Mouse (Mus musculus): Measurements from ENCODE around the gene Klra5.
"Not testable (repeated sequence)": the region's sequence is repeated elsewhere in the genome, so short reads cannot be mapped to it uniquely, and the experiment has no call there.

Klra5 gene

DNA sequence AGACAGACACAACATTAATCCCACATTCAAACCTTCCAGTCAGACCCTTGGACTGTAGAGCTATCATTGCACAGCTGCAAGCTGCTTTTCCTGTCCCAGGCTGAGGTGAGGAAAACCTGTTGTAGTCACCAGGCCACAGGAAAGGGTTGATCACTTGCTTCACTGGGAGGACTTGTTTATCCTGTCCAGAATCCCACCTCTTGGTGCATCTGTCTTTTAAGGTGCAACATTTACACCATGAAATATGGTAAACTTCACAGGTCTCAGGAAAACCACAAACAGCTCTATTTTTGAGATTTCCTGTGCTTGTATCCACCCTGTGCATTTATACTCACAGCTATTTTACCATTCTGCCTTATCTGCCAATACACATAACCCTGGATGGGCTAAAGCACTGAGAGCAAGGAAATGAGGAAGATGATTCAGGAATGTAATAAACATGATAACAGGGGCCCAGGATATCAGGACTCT is at the start of gene Klra5:
Gene Klra5, minus strand, starts transcription at position 175 of the 471 bp plus-strand sequence.
- not testable (repeated sequence) for H3K27me3 ChIP-seq (ENCODE audit: control insufficient read depth, insufficient read depth, low read length, poor library complexity, severe bottlenecking); DNase-seq (ENCODE audit: low read depth, low spot score); H3K36me3 ChIP-seq (ENCODE audit: control insufficient read depth, insufficient read depth, low read length, poor library complexity, severe bottlenecking)

GRCm38 (mm10) chr6:129916996-129917395 is 454 bp downstream of the Klra5 start:
- no peaks in the 10 kb centered on the region for H3K27me3 ChIP-seq (ENCODE audit: control insufficient read depth, insufficient read depth, low read length, poor library complexity, severe bottlenecking)
- no peak for DNase-seq (ENCODE audit: low read depth, low spot score)
- H3K36me3 ChIP-seq (ENCODE audit: control insufficient read depth, insufficient read depth, low read length, poor library complexity, severe bottlenecking) = no peaks in the 10 kb centered on the region

DNA sequence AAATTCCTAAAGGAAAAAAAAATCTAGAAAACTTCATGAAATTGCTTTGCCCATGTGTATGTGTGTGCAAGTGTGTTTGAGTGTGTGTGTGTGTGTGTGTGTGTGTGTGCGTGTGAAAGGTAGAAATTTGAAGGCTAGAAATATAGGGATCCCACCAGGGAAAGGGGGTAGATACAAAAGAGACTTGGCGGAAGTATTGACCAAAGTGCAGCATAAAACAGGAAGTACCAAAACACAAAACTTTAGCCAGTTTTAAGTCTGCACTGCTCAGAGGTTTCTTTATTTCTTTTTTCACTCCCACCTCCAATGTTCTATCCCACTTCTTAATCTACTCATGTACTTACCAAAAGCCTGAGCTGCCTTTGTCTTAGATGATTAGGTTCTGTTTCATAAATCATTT is 34.9 kb downstream of the Klra5 start:
- no peaks in the 10 kb centered on the region for H3K27me3 ChIP-seq (ENCODE audit: control insufficient read depth, insufficient read depth, low read length, poor library complexity, severe bottlenecking)
- DNase-seq (ENCODE audit: low read depth, low spot score) = no peak

DNA sequence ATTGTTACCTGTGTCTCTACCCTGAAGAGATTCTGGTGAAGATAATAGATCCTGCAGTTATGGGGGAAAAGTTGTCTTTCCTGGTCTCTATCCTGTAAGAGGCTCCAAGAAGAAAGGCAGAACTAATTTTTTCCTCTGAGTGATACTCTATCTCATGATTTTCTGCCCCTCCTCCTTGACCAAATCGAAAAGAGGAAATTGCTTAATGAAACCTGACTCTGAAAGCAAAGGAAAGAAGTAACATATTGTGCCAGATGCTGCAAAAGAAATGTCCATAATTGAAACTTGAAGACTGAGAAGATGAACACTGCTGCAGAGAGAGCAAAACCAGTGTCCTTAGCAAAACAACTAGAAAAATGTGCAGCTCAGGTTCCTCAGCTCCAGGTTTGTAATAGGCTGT is 40.9 kb downstream of the Klra5 start, which contains the start of gene Klra17:
Gene Klra17, minus strand, starts transcription at position 124 of the 400 bp plus-strand sequence.
- H3K36me3 ChIP-seq (ENCODE audit: control insufficient read depth, insufficient read depth, low read length, poor library complexity, severe bottlenecking) = no peaks in the 10 kb centered on the region
- H3K27me3 ChIP-seq (ENCODE audit: control insufficient read depth, insufficient read depth, low read length, poor library complexity, severe bottlenecking) = no peaks in the 10 kb centered on the region
- DNase-seq (ENCODE audit: low read depth, low spot score) = peak; percentile 10

More for the DNA sequence above, 34.9 kb downstream of the Klra5 start:
- H3K36me3 ChIP-seq (ENCODE audit: control insufficient read depth, insufficient read depth, low read length, poor library complexity, severe bottlenecking) = no peaks in the 10 kb centered on the region

- not testable (repeated sequence) for DNase-seq (ENCODE audit: low read depth, low spot score); H3K27me3 ChIP-seq (ENCODE audit: control insufficient read depth, insufficient read depth, low read length, poor library complexity, severe bottlenecking); H3K36me3 ChIP-seq (ENCODE audit: control insufficient read depth, insufficient read depth, low read length, poor library complexity, severe bottlenecking)
Measured at GRCm38 (mm10) chr6:129862349-129862748, 55.1 kb downstream of the Klra5 start, which contains the start of gene Gm17631. Gene Gm17631, plus strand, starts transcription at chr6:129862649.

Data from splenic B cell, adult 2 months (primary cell).